Comparison of ENCODE assay signal across 10 mouse cellular contexts in genomic region chr5:118084171-118084727, GRCm38 (mm10). TPM values are rescaled to one million over a fixed set of nuclear protein-coding genes. Genes with fewer than 3 reads are reported as not detected.
DNase-seq lines count a peak whose midpoint lies in the region; ATAC-seq lines count a peak whose summit lies in the region.
"Had no signal": no experiment of that assay in that cellular context is flagged by ENCODE, and none has a peak within 500 bp of the region (broad histone marks: within the 10 kb centered on the region; RNA-seq: fewer than 3 reads in every experiment).

No protein-coding gene starts in this region.

- no peak overlapping the region for H3K4me2 ChIP-seq in heart, embryonic 13.5 days
- no peak overlapping the region for H3K4me2 ChIP-seq in midbrain, embryonic 15.5 days

- peaks cover 93% of the 10 kb centered on the region for H3K4me1 ChIP-seq in heart, embryonic 13.5 days
- H3K4me1 ChIP-seq in hindbrain, embryonic 10.5 days (replicated peaks): peaks cover 83% of the 10 kb centered on the region
- H3K4me1 ChIP-seq in midbrain, embryonic 15.5 days: peaks cover 81% of the 10 kb centered on the region

- no peak overlapping the region for H3K4me3 ChIP-seq in heart, embryonic 13.5 days
- no peak overlapping the region for H3K4me3 ChIP-seq in hindbrain, embryonic 10.5 days
- no peak overlapping the region for H3K4me3 ChIP-seq in midbrain, embryonic 15.5 days

- H3K27me3 ChIP-seq in heart, embryonic 13.5 days (replicated peaks): no peaks in the 10 kb centered on the region
- H3K27me3 ChIP-seq in hindbrain, embryonic 10.5 days (ENCODE audit: insufficient read depth, poor library complexity, severe bottlenecking): no peaks in the 10 kb centered on the region
- no peaks in the 10 kb centered on the region for H3K27me3 ChIP-seq in midbrain, embryonic 15.5 days (replicated peaks)

- H3K9me3 ChIP-seq in heart, embryonic 13.5 days: no peaks in the 10 kb centered on the region
- no peaks in the 10 kb centered on the region for H3K9me3 ChIP-seq in hindbrain, embryonic 10.5 days
- no peaks in the 10 kb centered on the region for H3K9me3 ChIP-seq in midbrain, embryonic 15.5 days

- peak overlapping the region; percentile 63; the same call in 1 of the 2 replicates for H3K9ac ChIP-seq in heart, embryonic 13.5 days
- H3K9ac ChIP-seq in midbrain, embryonic 15.5 days: no peak overlapping the region

- ATAC-seq in heart, embryonic 13.5 days (ENCODE audit: extremely low read depth, insufficient number of reproducible peaks, low FRiP score, low TSS enrichment): no peak
- ATAC-seq in midbrain, embryonic 15.5 days (replicated peaks): peak; percentile 19; the same call in 1 of the 2 replicates

- 54% methylated on average over 10 of the region's 10 CpGs for WGBS in heart, embryonic 13.5 days
- WGBS in hindbrain, embryonic 10.5 days: 86% methylated on average over 10 of the region's 10 CpGs
- WGBS in midbrain, embryonic 15.5 days: 37% methylated on average over 10 of the region's 10 CpGs

- H3K27ac ChIP-seq in heart, embryonic 13.5 days (replicated peaks): peak overlapping the region; percentile 53; the same call in 1 of the 2 replicates
- H3K27ac ChIP-seq in hindbrain, embryonic 10.5 days: peak overlapping the region; percentile 73
- H3K27ac ChIP-seq in midbrain, embryonic 15.5 days: peak overlapping the region; percentile 67

- DNase-seq in heart, postnatal 4 days: no peak
- peak; percentile 54 for DNase-seq in brain, adult 2 months (ENCODE audit: low read depth, low spot score)
- DNase-seq in hindbrain, embryonic 10.5 days (ENCODE audit: low spot score): no peak
- no peak for DNase-seq in T-cell, adult 2 months (ENCODE audit: low spot score)
- no peak for DNase-seq in thymus, postnatal 0 days (ENCODE audit: low spot score)
- no peak for DNase-seq in layer of hippocampus, postnatal 25 days (ENCODE audit: extremely low spot score in 1 of 2, low spot score in 1 of 2)
- DNase-seq: right cerebral cortex, adult 18-20 months; thymus, adult 18-20 months had no signal

- peaks cover 17% of the 10 kb centered on the region for H3K36me3 ChIP-seq in heart, embryonic 13.5 days
- peaks cover 39% of the 10 kb centered on the region for H3K36me3 ChIP-seq in hindbrain, embryonic 10.5 days
- no peaks in the 10 kb centered on the region for H3K36me3 ChIP-seq in midbrain, embryonic 15.5 days (replicated peaks)

RNA-seq across cellular contexts. Expression of gene Tesc, which starts 56.7 kb away (rescaled TPM):
- polyA plus RNA-seq in heart, embryonic 13.5 days (2015; fragmentation: Nextera tagmentation; extraction: Ambion mirVana): 17.8 and 20.3 TPM in 2 replicates
- 10 to 100 TPM; 57.1 to 58.8 TPM for total RNA-seq in heart, postnatal 4 days (2021)
- 0.45 and 0.55 TPM in 2 replicates for polyA plus RNA-seq in hindbrain, embryonic 10.5 days (2016; fragmentation: Nextera tagmentation; extraction: Ambion mirVana)
- polyA plus RNA-seq in midbrain, embryonic 15.5 days (2015; fragmentation: Nextera tagmentation; extraction: Ambion mirVana): 6.5 and 7.9 TPM in 2 replicates
- 13.7 and 15.8 TPM in 2 replicates for polyA plus RNA-seq in thymus, postnatal 0 days (2015; fragmentation: Nextera tagmentation; extraction: Ambion mirVana)
- 100 to 1,000 TPM in 1 of 2 experiments, 10 to 100 TPM in 1; 80.0 to 100 TPM for total RNA-seq in layer of hippocampus, postnatal 25 days (2021)
